Mouse (Mus musculus): ENCODE data around the gene Kif26b.

The Kif26b gene

DNA sequence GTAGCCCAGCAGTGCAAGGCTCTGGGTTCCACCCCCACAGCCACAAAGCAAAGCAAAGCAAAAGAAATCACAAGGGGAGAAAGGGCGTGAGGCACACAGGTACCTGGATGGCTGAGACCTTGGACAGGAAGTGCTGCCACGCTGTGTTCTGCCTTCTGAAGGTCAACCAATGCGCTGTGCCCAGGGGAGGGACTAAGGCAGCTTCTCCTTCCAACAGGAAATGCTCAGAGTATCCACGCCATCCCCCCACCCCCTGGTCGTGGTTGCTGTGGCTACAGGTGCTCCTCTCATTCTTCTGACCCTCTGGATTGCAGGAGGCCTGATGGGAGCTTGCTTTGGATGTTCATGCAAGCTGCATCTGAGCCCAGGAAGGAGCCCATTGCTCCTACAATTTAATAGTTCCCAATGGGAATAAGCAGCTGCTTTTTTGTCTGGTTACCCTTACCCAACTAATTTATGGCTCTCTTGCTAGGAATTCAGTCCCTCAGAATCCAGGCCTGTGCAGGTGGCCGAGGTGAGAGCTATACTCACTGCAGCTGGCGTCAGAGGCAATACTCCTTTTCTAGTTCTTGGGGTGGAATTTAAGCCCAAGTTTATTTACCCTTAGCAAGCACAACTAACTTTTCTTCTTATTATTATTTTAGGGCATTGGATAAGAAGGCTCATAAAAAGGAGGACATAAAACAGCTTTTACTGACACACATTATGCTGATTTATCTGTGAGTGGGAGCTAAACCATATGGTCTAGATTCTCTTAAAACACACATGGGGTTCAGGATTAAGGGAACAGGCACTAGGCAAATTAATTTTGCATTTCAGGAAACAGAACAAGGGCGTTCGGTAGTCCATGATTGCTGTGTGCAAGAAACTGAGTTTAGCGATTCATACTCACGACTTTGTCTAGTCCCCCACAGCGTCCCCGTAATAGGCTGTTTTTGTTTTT lies 61.6 kb downstream of the Kif26b start:
- no peak for DNase-seq (ENCODE audit: low spot score in 2 of 2)

DNA sequence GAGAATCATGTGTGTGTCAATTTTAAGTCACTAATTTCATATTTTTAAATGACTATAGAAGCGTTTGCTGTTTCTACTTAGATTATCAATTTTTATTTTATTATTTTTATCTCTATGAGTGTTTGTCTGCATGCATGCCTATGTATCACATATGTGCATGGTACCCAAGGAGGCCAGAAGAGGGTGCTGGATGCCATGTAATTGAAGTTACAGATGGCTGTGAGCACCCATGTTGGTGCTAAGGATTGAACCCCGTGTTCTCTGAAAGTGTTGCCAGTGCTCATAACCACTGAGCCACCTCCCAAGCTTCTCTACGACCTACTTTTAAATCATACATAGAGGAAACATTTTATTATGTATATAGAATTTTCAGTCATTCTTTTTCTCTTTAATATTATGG lies 68.2 kb downstream of the Kif26b start:
- DNase-seq (ENCODE audit: low spot score in 2 of 2) = no peak

DNA sequence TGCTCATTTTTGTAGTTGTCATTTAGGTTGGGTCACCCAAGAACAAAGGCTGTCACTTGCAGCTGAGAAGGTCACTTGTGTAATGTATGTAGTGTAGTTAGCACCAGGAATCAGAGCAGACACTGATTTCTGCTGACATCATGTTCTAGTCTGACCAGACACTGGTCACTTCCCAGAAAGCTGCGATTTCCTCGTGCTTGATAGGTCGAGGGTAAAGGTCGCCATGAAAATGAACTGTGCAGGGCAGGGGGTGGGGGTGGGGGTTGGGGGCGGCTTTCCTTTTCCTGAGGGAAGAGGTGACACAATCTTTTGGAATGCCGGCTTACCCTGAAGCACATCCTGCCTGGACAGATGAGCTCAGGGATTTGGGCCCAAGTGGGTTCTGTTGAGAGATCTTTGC lies 68.8 kb downstream of the Kif26b start:
- no peak for DNase-seq (ENCODE audit: low spot score in 2 of 2)

DNA sequence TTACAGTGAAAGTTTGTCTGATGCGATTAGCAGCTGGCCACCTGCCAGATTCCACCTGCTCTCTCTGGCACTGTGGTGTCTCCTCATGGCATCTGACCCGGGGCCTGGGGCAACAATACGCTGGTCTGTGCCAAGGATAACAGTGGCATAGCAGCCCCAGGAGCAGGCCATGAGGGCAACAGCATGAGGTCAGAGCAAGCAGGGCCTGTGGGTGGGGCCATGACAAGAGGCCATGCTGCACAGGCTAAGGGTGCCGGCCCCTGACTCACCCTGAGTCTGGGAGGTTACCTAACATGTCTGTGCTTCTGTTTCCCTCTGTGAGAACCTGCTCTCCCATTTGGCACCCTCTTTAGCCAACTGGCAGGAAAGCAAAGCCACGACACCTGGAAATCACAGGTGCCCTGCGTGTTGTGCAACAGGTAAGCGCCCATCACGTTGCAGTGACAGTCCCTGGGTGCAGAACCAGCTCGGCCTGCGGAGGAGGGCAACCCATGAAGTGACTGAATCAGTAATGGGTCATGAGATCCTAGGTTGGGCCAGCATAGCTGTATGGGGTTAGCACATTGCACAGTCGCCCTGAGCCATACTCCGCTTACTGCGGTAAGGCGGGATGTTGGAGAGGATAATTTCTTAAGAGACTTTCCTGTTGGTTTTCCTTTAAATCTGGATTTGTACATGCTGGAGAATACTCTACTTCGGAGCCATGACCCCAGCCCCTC lies 72.1 kb downstream of the Kif26b start:
- DNase-seq (ENCODE audit: low spot score in 2 of 2) = no peak

DNA sequence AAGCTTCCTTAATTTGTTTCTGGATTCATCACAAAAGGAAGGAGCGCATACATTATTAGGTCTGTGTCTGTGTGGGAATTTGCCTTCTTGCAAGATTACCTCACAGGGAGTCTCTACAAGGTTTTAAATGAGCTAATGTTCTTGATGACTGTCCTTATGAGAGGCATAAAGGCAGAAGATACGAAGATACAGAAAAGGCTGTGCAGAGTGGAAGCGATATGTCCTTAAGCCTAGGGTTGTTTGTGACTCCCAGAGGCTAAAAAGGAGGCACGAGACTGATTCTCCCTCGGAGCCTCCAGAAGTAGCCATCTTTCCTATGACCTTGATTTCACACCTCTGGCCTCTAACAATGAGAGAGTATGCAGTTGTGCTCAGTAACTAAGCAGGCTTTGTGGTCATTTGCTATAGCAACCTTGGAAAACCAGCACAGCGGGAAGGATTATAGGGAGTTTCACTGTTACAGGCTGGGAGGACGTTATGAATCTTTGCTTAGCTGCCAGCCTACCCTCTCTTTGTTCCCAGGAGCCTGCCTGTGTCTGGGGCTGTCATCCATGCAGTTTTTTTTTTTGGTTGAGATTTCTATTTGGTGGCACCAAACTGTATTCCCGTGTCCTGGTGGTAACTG lies 80.3 kb downstream of the Kif26b start:
- no peak for DNase-seq (ENCODE audit: low spot score in 2 of 2)

DNA sequence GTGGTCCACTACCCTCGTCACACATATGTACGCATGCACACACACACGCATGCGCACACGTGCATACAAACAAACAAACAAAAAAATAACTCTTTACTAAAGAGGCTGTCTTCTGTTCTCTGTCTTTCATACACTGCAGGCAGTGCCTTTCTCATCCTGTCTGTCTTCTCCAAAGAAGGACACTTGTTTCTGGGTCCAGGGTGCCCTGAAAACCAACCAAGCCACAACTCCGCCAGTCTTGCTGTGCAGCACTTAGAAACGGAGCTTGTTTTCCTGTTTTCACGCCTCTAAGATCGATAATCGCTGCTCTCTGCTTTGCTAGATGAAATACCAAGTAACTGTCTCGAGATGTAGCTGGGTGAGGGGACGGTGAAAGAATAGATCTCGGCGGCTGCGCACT lies 82.6 kb downstream of the Kif26b start:
- DNase-seq (ENCODE audit: low spot score in 2 of 2) = no peak

DNA sequence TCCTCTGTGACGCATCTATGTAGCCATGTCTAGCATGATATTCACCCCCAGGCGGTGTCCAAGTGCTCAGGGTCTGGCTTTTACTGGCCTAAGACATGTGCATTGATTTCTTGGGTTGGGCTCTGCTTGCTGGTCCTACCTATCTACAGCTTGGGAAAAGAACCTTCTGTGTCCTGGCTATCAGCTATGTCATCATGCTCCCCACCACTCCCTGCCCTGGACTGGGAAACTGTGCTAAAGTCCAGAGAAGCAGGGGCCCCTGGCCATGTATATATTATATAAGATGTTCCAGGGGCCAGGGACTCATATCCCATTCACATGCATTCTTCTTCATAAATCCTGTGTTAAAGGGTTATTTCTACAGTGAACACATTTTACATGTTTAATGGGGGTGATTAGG lies 92.4 kb downstream of the Kif26b start:
- DNase-seq (ENCODE audit: low spot score in 2 of 2) = no peak

DNA sequence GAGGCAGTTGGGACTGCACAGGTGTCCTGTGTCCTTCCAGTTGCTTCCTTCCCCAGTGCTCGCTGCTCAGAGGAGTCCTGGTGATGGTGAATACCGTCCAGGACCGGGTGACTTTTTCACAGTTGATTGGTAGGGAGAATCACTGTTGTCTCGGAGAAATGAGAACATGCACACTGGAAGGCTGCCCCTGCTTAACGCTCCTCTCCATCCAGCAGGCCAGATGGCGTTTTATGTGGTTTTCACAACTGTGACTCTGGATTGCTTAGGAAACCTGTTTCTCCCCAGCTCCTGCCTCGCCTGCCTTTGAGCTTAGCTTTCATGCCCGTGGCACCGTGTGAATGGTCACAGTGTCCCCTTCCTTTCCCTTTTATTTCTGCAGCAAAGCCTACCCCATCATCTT lies 95.0 kb downstream of the Kif26b start:
- no peak for DNase-seq (ENCODE audit: low spot score in 2 of 2)

DNA sequence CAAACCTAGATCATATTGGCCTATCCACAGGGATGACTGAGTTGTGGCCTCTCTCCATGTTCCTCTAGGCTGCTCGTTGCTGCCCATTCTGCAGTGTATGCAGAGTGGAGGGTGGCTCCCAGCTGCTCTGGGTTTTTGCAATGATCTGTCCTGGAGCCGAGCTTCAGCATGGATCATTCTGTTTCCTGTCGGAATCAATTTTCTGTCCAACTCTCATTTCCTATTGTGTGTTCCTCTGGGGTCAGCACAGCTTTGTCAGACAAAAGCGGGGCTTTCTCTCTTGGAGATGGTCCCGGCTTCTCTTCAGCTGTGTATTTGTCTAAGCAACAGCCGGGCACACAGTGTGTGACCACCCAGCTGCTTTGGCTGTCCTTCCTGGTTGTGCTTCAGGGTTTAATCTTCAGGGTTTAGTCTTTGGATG lies 98.0 kb downstream of the Kif26b start:
- no peak for DNase-seq (ENCODE audit: low spot score in 2 of 2)

DNA sequence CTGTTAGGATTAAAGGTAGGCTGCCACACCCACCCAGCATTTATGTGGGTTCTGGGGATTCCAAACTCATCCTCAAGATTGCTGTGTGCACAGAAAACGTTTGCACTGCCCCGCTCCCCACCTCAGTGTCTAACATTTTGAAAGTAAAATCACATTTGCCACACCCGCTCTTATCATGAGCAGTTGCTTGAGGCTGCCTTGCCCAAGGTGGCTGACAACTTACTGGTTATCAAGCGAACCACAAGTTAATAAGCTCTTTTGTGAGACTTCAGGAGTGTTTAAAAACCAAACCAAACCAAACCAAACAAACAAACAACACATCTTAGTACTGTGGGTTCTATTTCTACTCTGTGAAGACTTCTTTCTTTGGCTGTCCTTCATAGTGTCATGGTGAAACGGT lies 101.1 kb downstream of the Kif26b start:
- DNase-seq (ENCODE audit: low spot score in 2 of 2) = no peak

DNA sequence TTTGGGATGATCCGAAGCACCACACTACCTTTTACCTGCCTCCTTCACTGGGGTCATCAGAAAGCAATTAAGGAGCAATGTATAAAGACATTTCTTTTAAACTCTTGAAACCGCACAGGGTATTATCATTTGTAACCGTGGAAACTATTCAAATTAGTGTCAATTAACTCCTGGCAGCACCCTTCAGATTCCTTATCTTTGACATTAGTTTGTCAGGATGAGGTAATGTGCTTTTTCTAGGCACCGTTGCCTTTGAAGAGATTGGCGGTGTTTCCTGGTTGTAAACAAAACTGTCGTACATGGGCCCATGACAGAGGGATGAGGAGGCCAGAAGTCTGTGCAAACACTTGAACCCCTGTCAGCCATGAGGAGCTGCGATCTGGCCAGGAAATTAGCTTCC lies 102.9 kb downstream of the Kif26b start:
- DNase-seq (ENCODE audit: low spot score in 2 of 2) = no peak

DNA sequence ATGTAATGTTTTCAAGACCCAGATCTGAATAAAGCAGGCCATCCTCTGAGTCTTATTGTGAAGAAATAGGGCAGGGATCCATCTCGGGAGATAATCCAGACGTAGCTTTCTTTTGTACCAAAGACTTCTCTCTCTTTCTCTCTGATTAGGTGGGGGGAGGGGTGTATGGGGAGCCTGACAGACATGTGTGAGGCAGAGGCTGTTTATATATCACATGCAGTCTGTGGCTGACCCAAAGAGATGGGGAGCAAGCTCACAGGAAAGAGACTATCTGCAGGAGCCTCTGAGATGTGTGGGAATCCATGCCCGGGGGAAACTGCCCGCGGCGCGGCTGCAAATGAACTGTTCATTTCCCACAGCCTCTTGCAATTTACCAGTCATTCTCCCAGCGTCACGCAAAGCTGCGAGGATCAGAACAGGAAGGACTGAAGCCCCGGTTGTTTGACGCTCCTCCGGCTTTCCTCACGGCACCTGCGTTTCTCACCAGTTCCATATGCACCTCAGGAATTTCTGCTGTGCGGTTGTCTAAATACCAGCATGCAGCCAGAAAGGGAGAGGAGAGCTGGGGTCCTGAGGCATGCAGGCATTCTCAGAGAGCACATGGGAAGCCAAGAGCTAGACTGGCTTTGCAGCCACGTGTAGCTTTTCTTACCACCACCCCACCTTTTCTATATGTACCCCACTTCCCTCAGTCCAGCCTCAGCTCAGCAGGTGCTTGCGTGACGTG lies 105.6 kb downstream of the Kif26b start:
- no peak for DNase-seq (ENCODE audit: low spot score in 2 of 2)

DNA sequence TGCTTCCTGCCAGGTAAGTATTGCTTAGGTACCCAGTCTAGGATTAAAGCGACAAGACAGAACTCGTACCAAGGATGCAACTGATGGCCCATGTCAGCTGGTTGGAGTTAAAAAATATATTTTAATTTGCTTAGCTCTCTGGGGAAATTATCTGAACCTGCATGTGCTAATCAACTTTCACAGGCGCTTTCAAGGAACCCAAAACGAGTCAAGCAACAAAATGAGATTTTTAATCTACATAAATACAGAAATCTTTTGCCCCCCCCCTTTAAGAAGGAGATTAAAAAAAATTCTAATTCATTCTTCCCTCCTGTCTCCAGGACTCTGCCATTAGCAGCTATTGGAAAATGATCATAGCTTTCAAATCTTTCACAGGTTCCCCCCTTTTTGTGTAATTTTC lies 106.5 kb downstream of the Kif26b start:
- DNase-seq (ENCODE audit: low spot score in 2 of 2) = no peak

DNA sequence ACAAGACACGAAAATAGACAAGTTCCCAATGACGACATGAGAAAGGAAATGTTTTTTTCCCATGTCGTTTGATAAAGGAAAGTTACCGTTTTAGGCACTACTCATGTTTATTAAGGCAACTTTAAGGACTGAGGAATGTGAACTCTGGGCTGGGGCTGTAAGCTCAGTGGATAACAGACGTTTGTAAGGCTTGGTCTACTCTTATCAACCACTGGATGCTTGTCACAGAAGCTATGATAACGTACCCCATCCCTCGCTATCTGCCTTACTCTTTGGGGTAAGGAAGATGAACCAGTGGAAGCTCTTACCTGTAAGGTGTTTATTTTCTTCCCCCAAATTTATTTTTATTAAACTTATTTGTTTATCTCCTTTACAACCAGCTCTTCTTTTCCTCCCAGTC lies 108.4 kb downstream of the Kif26b start:
- DNase-seq (ENCODE audit: low spot score in 2 of 2) = no peak

DNA sequence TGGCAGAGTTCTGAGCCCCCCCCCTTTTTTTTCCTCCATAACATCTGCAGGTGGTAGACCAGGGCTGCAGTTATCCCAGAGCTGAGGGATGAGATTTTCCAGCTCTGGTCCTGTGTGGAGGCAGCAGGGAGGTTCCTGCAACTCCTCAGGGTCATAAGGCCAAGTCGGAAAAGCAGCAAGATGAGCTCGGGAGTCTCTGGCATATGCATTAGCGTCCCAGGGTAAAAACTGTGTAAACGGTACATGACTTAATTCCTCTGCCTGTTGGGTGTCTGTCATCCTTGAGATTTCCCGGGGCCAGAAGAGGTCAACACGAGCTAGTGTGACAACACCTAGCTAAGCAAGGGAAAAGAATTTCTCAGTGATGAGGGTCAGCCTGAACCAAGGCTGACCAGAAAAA lies 111.0 kb downstream of the Kif26b start:
- no peak for DNase-seq (ENCODE audit: low spot score in 2 of 2)

DNA sequence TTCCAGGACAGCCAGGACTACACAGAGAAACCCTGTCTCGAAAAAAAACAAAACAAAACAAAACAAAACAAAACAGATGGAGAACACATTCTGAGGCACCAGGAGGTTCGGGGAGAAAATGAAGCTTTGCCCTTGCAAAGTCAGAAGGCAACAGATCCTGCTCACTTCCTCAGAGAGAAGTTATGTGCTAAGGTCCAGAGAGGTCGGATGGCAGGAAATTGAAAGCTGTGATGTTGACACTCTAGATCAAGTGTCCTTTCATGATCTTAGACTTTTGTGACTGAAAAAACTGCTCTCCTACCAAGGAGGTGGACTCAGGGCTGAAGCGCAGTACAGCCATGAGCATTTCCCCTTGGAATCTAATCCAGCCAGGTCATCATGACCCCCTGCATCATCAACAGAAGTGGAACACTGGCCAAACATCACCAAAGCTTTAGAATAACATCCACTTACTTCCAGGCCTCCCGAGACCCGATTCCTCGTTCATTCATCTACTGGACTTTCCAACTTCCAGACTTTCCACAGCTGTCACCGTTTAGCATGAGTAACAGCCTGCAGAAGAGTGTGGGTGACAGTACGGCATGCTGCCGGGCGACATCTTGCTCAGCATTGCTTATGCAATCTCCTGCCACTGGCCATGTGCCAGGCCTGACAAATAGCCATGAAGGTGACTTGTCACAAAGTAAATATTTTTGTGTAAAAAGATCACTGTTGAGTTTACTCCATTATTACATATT lies 112.0 kb downstream of the Kif26b start:
- no peak for DNase-seq (ENCODE audit: low spot score in 2 of 2)

DNA sequence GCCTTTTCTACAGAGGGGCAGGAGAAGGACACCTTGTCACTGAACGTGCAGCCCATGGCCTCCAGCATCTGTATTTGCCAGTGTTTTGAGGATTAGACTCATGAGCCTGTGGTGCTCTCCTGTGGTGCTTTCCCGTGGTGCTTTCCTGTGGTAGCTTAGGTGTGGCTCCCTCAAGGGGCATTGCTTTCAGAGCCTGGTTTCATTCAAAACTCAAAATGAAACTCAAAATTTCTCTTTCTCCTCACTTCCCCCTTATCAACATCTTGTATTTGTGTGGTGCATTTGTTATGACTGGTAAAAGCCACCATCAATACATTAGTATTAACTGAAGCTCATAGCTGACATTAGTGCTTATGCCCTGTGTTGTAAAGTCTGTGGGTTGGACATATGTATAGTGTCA lies 112.9 kb downstream of the Kif26b start:
- no peak for DNase-seq (ENCODE audit: low spot score in 2 of 2)

DNA sequence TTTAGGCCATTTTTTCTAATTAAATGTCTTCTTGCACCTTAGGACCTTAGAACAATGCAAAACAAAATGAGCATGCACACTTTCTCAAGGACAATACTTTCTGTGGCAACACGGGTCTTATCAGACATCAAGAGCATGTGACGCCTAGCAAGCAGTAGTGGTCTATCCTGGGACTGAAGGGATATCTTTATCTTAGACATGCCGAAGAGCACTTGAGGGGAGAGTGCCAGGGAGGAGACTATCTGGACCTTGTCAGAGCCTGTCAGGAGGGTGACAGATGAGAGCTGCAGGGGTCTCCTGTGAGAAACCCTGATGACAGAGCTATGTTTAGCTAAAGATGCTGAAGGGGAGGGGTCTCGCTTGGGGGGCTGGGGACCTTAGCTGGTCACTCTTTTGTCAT lies 116.0 kb downstream of the Kif26b start:
- no peak for DNase-seq (ENCODE audit: low spot score in 2 of 2)

DNA sequence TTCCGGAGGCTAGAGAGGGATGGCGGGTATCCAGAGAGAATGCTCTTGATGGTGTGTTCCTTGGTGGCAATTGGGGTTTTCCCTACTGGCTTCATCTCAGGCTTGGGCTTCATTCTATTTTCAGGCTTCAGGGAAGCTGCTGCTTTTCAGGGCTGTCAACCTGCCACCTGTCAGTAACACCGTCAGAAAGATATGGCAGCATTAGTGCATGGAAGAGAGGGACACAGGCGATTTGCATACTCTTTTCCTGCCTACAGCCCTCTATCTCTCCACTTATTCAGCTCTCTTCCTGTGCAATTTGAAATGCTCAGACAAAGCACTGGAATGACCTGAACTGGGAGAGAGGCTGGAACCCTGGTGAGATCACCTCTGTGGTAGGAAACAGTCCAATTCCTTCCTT lies 117.7 kb downstream of the Kif26b start:
- DNase-seq (ENCODE audit: low spot score in 2 of 2) = no peak

DNA sequence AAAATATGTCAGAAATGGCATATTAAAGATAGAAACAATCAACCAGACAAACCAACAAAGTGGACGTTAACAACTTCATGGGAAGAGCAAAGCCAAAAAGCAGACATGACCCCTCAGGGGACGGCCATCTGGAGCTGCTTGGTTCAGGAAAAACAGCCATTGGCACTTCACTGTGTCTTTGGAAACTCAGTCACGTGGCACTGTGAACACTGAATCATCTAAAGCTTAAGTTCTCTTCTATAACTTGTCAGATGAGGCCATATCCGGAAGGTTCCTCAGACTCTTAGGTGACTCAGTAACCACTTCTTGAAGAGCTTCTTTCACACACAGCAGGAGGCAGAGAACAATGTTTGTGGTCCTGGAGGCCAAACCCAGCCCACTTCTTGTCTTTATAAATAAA lies 126.6 kb downstream of the Kif26b start:
- DNase-seq (ENCODE audit: low spot score in 2 of 2) = no peak

DNA sequence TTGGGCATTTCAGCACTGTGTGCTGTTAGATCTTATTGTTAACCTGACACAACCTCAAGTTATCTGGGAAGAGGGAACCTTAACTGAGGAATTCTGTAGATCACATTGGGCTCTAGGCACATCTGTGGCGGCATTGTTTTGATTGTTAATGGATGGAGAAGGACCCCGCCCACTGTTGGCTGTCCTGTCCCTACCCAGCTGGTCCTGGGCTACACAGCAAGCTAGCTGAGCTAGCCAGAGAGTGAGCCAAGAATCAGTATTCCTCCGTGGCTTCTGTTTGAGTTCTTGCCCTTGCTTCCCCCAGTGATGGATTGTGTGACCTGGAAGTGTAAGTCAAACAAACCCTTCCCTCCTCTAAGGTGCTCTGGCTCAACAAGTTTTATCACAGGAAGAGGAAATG lies 132.1 kb downstream of the Kif26b start:
- no peak for DNase-seq (ENCODE audit: low spot score in 2 of 2)

Measured in natural killer cell, adult 2 months (primary cell).